ENCODE assay signal across 8 mouse cellular contexts in the genomic region with DNA sequence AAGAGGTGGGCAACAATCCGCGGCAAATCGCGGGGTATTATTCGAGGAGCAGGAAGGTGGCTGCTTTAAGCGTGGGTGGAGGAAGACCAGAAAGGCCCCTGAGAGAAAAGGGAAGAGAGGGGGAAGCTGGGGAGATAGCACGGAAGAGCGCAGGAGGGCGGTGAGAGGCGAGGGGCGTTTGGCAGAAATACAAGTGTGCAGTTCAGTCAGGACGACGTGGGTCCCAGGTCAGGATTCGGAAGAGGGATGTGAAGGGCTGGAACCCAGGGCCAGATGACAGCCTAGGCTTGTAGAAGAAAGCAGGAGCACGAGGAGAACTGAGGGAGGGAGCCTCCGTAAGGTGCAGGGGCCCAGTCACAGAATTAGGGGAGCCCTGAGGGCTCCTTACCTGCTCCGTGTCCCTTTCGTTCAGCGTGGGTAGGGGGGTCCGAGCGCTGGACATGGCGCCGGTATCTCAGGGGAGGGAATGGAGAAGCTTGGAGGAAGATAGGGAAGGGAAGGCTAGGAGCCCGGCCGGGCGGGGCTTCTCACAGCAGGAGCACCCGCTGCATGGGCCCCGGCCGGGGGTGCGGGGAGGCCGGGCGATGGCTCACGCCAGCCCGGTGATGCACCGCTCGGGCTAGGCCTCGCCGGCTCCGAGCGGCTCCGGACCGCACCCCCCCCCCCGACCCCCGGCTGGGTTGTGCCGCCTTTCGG. TPM values are rescaled to one million over a fixed set of nuclear protein-coding genes. Genes with fewer than 3 reads are reported as not detected.
DNase-seq lines count a peak whose midpoint lies in the region; ATAC-seq and TF ChIP-seq lines count a peak whose summit lies in the region.

No protein-coding gene starts in this region.

- H3K4me3 ChIP-seq in neural tube, embryonic 11.5 days (ENCODE audit: low read depth, low read length): peak overlapping the region; percentile 81
- H3K4me3 ChIP-seq in forebrain, embryonic 14.5 days (ENCODE audit: low read depth, low read length): peak overlapping the region; percentile 92
- H3K4me3 ChIP-seq in limb, embryonic 12.5 days (replicated peaks): peak overlapping the region; percentile 91
- peak overlapping the region; percentile 89 for H3K4me3 ChIP-seq in midbrain, postnatal 0 days (ENCODE audit: low read depth, low read length)

- H3K27ac ChIP-seq in neural tube, embryonic 11.5 days (ENCODE audit: low read depth, low read length): peak overlapping the region; percentile 84
- H3K27ac ChIP-seq in forebrain, embryonic 14.5 days (ENCODE audit: low read depth, low read length): peak overlapping the region; percentile 85
- peak overlapping the region; percentile 87 for H3K27ac ChIP-seq in limb, embryonic 12.5 days
- H3K27ac ChIP-seq in midbrain, postnatal 0 days (ENCODE audit: low read depth, low read length): peak overlapping the region; percentile 77

- TF ChIP-seq CTCF in midbrain, postnatal 0 days (IDR thresholded peaks at IDR 0.05): no peak

- peaks cover 21% of the 10 kb centered on the region for H3K4me1 ChIP-seq in neural tube, embryonic 11.5 days (ENCODE audit: control insufficient read depth, insufficient read depth, low read length)
- H3K4me1 ChIP-seq in forebrain, embryonic 14.5 days (ENCODE audit: control insufficient read depth, insufficient read depth, low read length): peaks cover 23% of the 10 kb centered on the region
- H3K4me1 ChIP-seq in limb, embryonic 12.5 days (replicated peaks): peaks cover 27% of the 10 kb centered on the region
- peaks cover 21% of the 10 kb centered on the region for H3K4me1 ChIP-seq in midbrain, postnatal 0 days (ENCODE audit: insufficient read depth, low read length)

- no peaks in the 10 kb centered on the region for H3K36me3 ChIP-seq in neural tube, embryonic 11.5 days (ENCODE audit: control insufficient read depth, insufficient read depth, low read length)
- H3K36me3 ChIP-seq in forebrain, embryonic 14.5 days (ENCODE audit: control insufficient read depth, insufficient read depth, low read length): no peaks in the 10 kb centered on the region
- H3K36me3 ChIP-seq in limb, embryonic 12.5 days: no peaks in the 10 kb centered on the region
- no peaks in the 10 kb centered on the region for H3K36me3 ChIP-seq in midbrain, postnatal 0 days (ENCODE audit: insufficient read depth, low read length)

- peak; percentile 4; the same call in 1 of the 2 replicates for ATAC-seq in cerebellum, adult (ENCODE audit: insufficient number of reproducible peaks, low FRiP score, low TSS enrichment)
- ATAC-seq in neural tube, embryonic 11.5 days (ENCODE audit: insufficient read depth, low FRiP score, low TSS enrichment): peak; percentile 28
- ATAC-seq in forebrain, embryonic 14.5 days: peak; percentile 78
- peak; percentile 78 for ATAC-seq in limb, embryonic 12.5 days (ENCODE audit: insufficient number of reproducible peaks, insufficient read depth, low FRiP score, low TSS enrichment, low read depth)
- ATAC-seq in midbrain, postnatal 0 days (ENCODE audit: low FRiP score): peak; percentile 83

- no peaks in the 10 kb centered on the region for H3K27me3 ChIP-seq in neural tube, embryonic 11.5 days (ENCODE audit: control insufficient read depth, insufficient read depth, low read length)
- H3K27me3 ChIP-seq in forebrain, embryonic 14.5 days (replicated peaks; ENCODE audit: control insufficient read depth, insufficient read depth, low read length): no peaks in the 10 kb centered on the region
- no peaks in the 10 kb centered on the region for H3K27me3 ChIP-seq in limb, embryonic 12.5 days
- H3K27me3 ChIP-seq in midbrain, postnatal 0 days (ENCODE audit: insufficient read depth, low read length): no peaks in the 10 kb centered on the region

- no peaks in the 10 kb centered on the region for H3K9me3 ChIP-seq in neural tube, embryonic 11.5 days (ENCODE audit: control insufficient read depth, low read length)
- H3K9me3 ChIP-seq in forebrain, embryonic 14.5 days (replicated peaks; ENCODE audit: control insufficient read depth, low read length): no peaks in the 10 kb centered on the region
- no peaks in the 10 kb centered on the region for H3K9me3 ChIP-seq in limb, embryonic 12.5 days
- H3K9me3 ChIP-seq in midbrain, postnatal 0 days (ENCODE audit: low read length): no peaks in the 10 kb centered on the region

- WGBS in neural tube, embryonic 11.5 days: 2% methylated on average over 32 of the region's 46 CpGs
- 1% methylated on average over 29 of the region's 46 CpGs for WGBS in forebrain, embryonic 14.5 days
- under 1% methylated on average over 32 of the region's 46 CpGs for WGBS in limb, embryonic 12.5 days
- under 1% methylated on average over 23 of the region's 46 CpGs for WGBS in midbrain, postnatal 0 days

- H3K4me2 ChIP-seq in neural tube, embryonic 11.5 days (ENCODE audit: low read depth): peak overlapping the region; percentile 95
- peak overlapping the region; percentile 81 for H3K4me2 ChIP-seq in forebrain, embryonic 14.5 days (ENCODE audit: low read length)
- peak overlapping the region; percentile 95 for H3K4me2 ChIP-seq in limb, embryonic 12.5 days
- peak overlapping the region; percentile 90 for H3K4me2 ChIP-seq in midbrain, postnatal 0 days (ENCODE audit: low read depth, low read length, poor library complexity, severe bottlenecking)

- H3K9ac ChIP-seq in neural tube, embryonic 11.5 days (ENCODE audit: low read length): peak overlapping the region; percentile 88
- peak overlapping the region; percentile 97 for H3K9ac ChIP-seq in forebrain, embryonic 14.5 days (ENCODE audit: low read length)
- H3K9ac ChIP-seq in limb, embryonic 12.5 days (replicated peaks): peak overlapping the region; percentile 94
- H3K9ac ChIP-seq in midbrain, postnatal 0 days (replicated peaks; ENCODE audit: low read length, poor library complexity, severe bottlenecking): peak overlapping the region; percentile 99

- DNase-seq in cerebellum, postnatal 25 days: no peak
- peak; percentile 49 for DNase-seq in neural tube, embryonic 11.5 days (ENCODE audit: low spot score)
- no peak for DNase-seq in neural tube, embryonic 10.5 days (ENCODE audit: extremely low spot score, low spot score)
- DNase-seq in forebrain, embryonic 14.5 days (ENCODE audit: low spot score): peak; percentile 4
- DNase-seq in midbrain, postnatal 0 days (ENCODE audit: low spot score): peak; percentile 17
- no peak for DNase-seq in adrenal gland, postnatal 25 days

RNA-seq across cellular contexts. Expression of gene Mark2, which starts 0.7 kb away (rescaled TPM):
- polyA plus RNA-seq in neural tube, embryonic 11.5 days (2014; fragmentation: Nextera tagmentation; extraction: Ambion mirVana): 49.6 and 58.4 TPM in 2 replicates
- 32.6 and 38.6 TPM in 2 replicates for polyA plus RNA-seq in forebrain, embryonic 14.5 days (2014; fragmentation: Nextera tagmentation; extraction: Ambion mirVana)
- 54.4 and 58.5 TPM in 2 replicates for polyA plus RNA-seq in limb, embryonic 12.5 days (2016; fragmentation: Nextera tagmentation; extraction: Ambion mirVana)
- total RNA-seq in midbrain, postnatal 0 days (2014; rRNA removed): 41.2 and 49.1 TPM in 2 replicates
- 38.0 and 38.1 TPM in 2 replicates for polyA plus RNA-seq in midbrain, postnatal 0 days (2015; fragmentation: Nextera tagmentation; extraction: Ambion mirVana)
- total RNA-seq in adrenal gland, postnatal 25 days (2021): 85.5 and 96.0 TPM in 2 replicates

RNA-seq across cellular contexts. Expression of gene Spindoc, which starts 41.9 kb away (rescaled TPM):
- polyA plus RNA-seq in neural tube, embryonic 11.5 days (2014; fragmentation: Nextera tagmentation; extraction: Ambion mirVana): 25.6 and 35.1 TPM in 2 replicates
- polyA plus RNA-seq in forebrain, embryonic 14.5 days (2014; fragmentation: Nextera tagmentation; extraction: Ambion mirVana): 33.6 and 36.2 TPM in 2 replicates
- 41.2 and 45.1 TPM in 2 replicates for polyA plus RNA-seq in limb, embryonic 12.5 days (2016; fragmentation: Nextera tagmentation; extraction: Ambion mirVana)
- 35.2 and 38.8 TPM in 2 replicates for total RNA-seq in midbrain, postnatal 0 days (2014; rRNA removed)
- polyA plus RNA-seq in midbrain, postnatal 0 days (2015; fragmentation: Nextera tagmentation; extraction: Ambion mirVana): 19.2 and 19.8 TPM in 2 replicates
- 20.9 and 21.1 TPM in 2 replicates for total RNA-seq in adrenal gland, postnatal 25 days (2021)

Comparison
In these comparisons a context has a peak if more than half of its experiments do, and no peak if none do; other contexts are left out.
1. DNase-seq: peak in neural tube, embryonic 11.5 days (single experiment), forebrain, embryonic 14.5 days (single experiment) and midbrain, postnatal 0 days (single experiment); none in cerebellum, postnatal 25 days (0 of 2), neural tube, embryonic 10.5 days (single experiment) and adrenal gland, postnatal 25 days (single experiment).
2. ATAC-seq: peak in every context shown above with its lines; median percentile 83 in midbrain, postnatal 0 days; 78 in forebrain, embryonic 14.5 days; 78 in limb, embryonic 12.5 days; 28 in neural tube, embryonic 11.5 days; 4 in cerebellum, adult.
3. Peak in every context shown above with its lines, with median percentiles within 50 percentile points of each other: H3K27ac ChIP-seq, H3K4me2 ChIP-seq, H3K4me3 ChIP-seq and H3K9ac ChIP-seq.